Mouse (Mus musculus) myocyte (in vitro differentiated cells): ENCODE data around the gene Rgs19.

Source experiments
- CEBPB ChIP-seq: IDR thresholded peaks from 2 replicates; pipeline ENCODE4 v1.6.1; 2011; ENCODE audit warnings: mild to moderate bottlenecking, moderate library complexity; ENCODE audit not compliant: poor library complexity, insufficient read depth, severe bottlenecking
- E2F4 ChIP-seq: IDR thresholded peaks from one replicate; pipeline ENCODE4 v1.6.1; 2011; ENCODE audit warnings: mild to moderate bottlenecking, control low read depth, moderate library complexity; ENCODE audit not compliant: insufficient read depth
- MAX ChIP-seq: IDR thresholded peaks from one replicate; pipeline ENCODE4 v1.6.1; 2011; ENCODE audit warnings: low read depth, mild to moderate bottlenecking, control low read depth
- MYOG ChIP-seq, 3 experiments: IDR thresholded peaks; one replicate each; pipeline ENCODE4 v1.6.1; 2011; ENCODE audit warnings: control low read depth in 2 of 3, low read depth in 2 of 3, mild to moderate bottlenecking in 2 of 3; ENCODE audit not compliant: insufficient read length in 2 of 3, control insufficient read depth in 1 of 3, insufficient read depth in 1 of 3
- POLR2A ChIP-seq: IDR thresholded peaks from one replicate; pipeline ENCODE4 v1.6.1; 2011; ENCODE audit warnings: low read depth, mild to moderate bottlenecking, control low read depth, moderate library complexity; ENCODE audit not compliant: insufficient read length
- REST ChIP-seq: IDR thresholded peaks from one replicate; pipeline ENCODE4 v1.6.1; 2011; ENCODE audit warnings: mild to moderate bottlenecking, control low read depth, moderate library complexity; ENCODE audit not compliant: insufficient read depth, insufficient read length
- SRF ChIP-seq: IDR thresholded peaks from one replicate; pipeline ENCODE4 v1.6.1; 2011; ENCODE audit warnings: low read depth; ENCODE audit not compliant: control insufficient read depth, insufficient read length
- TCF12 ChIP-seq: IDR thresholded peaks from one replicate; pipeline ENCODE4 v1.6.1; 2011; ENCODE audit warnings: mild to moderate bottlenecking, control low read depth; ENCODE audit not compliant: poor library complexity, insufficient read depth, severe bottlenecking
- USF1 ChIP-seq: IDR thresholded peaks from one replicate; pipeline ENCODE4 v1.6.1; 2011; ENCODE audit warnings: low read depth, mild to moderate bottlenecking, control low read depth, moderate library complexity

DNA sequence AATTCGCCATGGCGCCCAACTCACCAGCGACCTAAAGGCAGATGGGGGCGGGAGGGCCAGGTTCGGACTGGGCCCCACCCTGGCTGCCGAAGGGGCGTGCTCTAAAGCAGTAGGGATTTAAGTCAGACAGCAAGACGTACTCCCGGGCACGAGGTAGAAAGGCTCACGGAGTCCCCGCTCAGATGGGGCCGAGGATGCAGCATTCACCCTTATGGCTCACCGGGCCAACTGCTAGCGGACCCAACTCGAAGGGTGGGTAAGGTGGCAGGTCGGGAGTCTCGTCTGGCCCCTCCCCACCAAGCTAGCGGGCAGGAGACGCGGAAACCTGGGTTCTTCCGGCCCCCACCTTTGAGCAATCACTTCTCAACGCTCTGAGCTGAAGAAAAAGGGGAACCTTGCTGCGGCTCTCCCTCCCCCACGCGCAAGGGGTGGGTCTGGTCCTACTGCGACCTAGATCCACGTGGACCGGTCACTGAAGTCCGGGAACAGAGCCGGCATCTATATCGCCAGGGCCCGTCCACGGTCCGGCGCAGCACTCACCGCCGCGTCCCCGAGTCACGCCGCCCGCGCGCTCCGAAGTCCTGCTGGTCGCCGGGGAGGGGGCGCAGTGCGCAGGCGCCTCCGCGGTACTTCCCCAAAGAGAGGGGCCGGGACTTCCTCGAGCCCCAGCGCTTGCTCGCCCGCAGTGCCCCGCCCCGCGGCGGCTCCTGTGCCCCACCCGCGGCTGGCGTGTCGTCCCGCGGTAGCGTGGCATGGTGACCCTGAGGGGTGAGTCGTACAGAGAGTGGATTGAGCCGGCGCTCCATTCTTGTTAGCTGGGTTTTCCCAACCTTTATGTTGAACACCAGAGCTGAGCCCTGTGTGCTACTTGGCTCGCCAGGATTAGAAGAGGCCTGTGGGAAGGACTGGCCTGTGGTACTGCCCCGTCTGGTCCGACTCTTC, at the start of gene Rgs19:
- TF ChIP-seq POLR2A (peak; percentile 91), MAX (no peak), REST (peak; percentile 12), TCF12 (no peak), SRF (no peak), MYOG (IDR thresholded peaks at IDR 0.05; ENCODE audit: control insufficient read depth in 1 of 3, insufficient read depth in 1 of 3, insufficient read length in 2 of 3, low read depth in 2 of 3) (no peak), CEBPB (no peak), E2F4 (no peak), USF1 (no peak)
